ENCODE assay signal across 9 mouse cellular contexts in genomic region chr16:93626745-93627144, GRCm38 (mm10). TPM values are rescaled to one million over a fixed set of nuclear protein-coding genes. Genes with fewer than 3 reads are reported as not detected.
DNase-seq lines count a peak whose midpoint lies in the region; ATAC-seq lines count a peak whose summit lies in the region.
"Had no signal": no experiment of that assay in that cellular context is flagged by ENCODE, and none has a peak within 500 bp of the region (broad histone marks: within the 10 kb centered on the region; RNA-seq: fewer than 3 reads in every experiment).

No protein-coding gene starts in this region.

- no peaks in the 10 kb centered on the region for H3K9me3 ChIP-seq in limb, embryonic 11.5 days (ENCODE audit: control insufficient read depth, low read length)
- H3K9me3 ChIP-seq in limb, embryonic 10.5 days (replicated peaks), result no peaks in the 10 kb centered on the region
- H3K9me3 ChIP-seq: neural tube, embryonic 12.5 days had no signal

- 8% methylated on average over 1 of the region's 1 CpGs for WGBS in limb, embryonic 11.5 days
- 15% methylated on average over 1 of the region's 1 CpGs for WGBS in limb, embryonic 10.5 days

- ATAC-seq in limb, embryonic 11.5 days (ENCODE audit: insufficient number of reproducible peaks, low FRiP score, low TSS enrichment, low read depth), result no peak
- ATAC-seq in activated CD4-positive, CD25-positive, alpha-beta regulatory T cell, adult 4 months, result no peak

- no peak overlapping the region for H3K27ac ChIP-seq in limb, embryonic 11.5 days (replicated peaks; ENCODE audit: low read depth, low read length)
- H3K27ac ChIP-seq in limb, embryonic 10.5 days, result no peak overlapping the region
- H3K27ac ChIP-seq: neural tube, embryonic 12.5 days had no signal

- no peak overlapping the region for H3K4me3 ChIP-seq in limb, embryonic 11.5 days (ENCODE audit: low read depth, low read length)
- H3K4me3 ChIP-seq in limb, embryonic 10.5 days, result no peak overlapping the region
- H3K4me3 ChIP-seq: neural tube, embryonic 12.5 days had no signal

- no peaks in the 10 kb centered on the region for H3K27me3 ChIP-seq in limb, embryonic 11.5 days (ENCODE audit: control insufficient read depth, insufficient read depth, low read length)
- no peaks in the 10 kb centered on the region for H3K27me3 ChIP-seq in limb, embryonic 10.5 days (ENCODE audit: low read depth, poor library complexity, severe bottlenecking)
- H3K27me3 ChIP-seq: neural tube, embryonic 12.5 days had no signal

- no peak overlapping the region for H3K9ac ChIP-seq in limb, embryonic 11.5 days (ENCODE audit: low read length)
- H3K9ac ChIP-seq: neural tube, embryonic 12.5 days had no signal

- H3K36me3 ChIP-seq in limb, embryonic 11.5 days (ENCODE audit: control insufficient read depth, insufficient read depth, low read length), result no peaks in the 10 kb centered on the region
- H3K36me3 ChIP-seq in limb, embryonic 10.5 days, result no peaks in the 10 kb centered on the region
- H3K36me3 ChIP-seq: neural tube, embryonic 12.5 days had no signal

- no peaks in the 10 kb centered on the region for H3K4me1 ChIP-seq in limb, embryonic 11.5 days (ENCODE audit: control insufficient read depth, insufficient read depth, low read length)
- H3K4me1 ChIP-seq in limb, embryonic 10.5 days, result 0 out of 2 replicates have a peak, but pooled peaks cover 3% of the 10 kb centered on the region
- H3K4me1 ChIP-seq: neural tube, embryonic 12.5 days had no signal

- peak; percentile 32 to 59 for DNase-seq in cerebellum, postnatal 14 days
- DNase-seq in cerebellum, adult 8-10 months, result no peak
- peak; percentile 35 for DNase-seq in limb, embryonic 11.5 days (ENCODE audit: low spot score)
- DNase-seq in limb, embryonic 10.5 days (ENCODE audit: low spot score), result no peak
- DNase-seq in R1 (ENCODE audit: low read depth, low spot score), result peak; percentile 56
- DNase-seq in kidney, postnatal 4 days, result peak; percentile 72 to 76
- no peak for DNase-seq in cerebellum, adult 11 months

- no peak overlapping the region for H3K4me2 ChIP-seq in limb, embryonic 11.5 days (ENCODE audit: low read depth, severe bottlenecking)
- H3K4me2 ChIP-seq: neural tube, embryonic 12.5 days had no signal

RNA-seq across cellular contexts. Expression of gene Gm5678, which starts 1.2 kb away (rescaled TPM):
- not detected in 2 replicates for polyA plus RNA-seq in limb, embryonic 11.5 days (2014; fragmentation: Nextera tagmentation; extraction: Ambion mirVana)
- not detected in 2 replicates for polyA plus RNA-seq in limb, embryonic 10.5 days (2016; fragmentation: Nextera tagmentation; extraction: Ambion mirVana)
- under 1 TPM in 1 of 2 experiments, not detected in 1; 0.78 TPM for polyA plus RNA-seq in activated CD4-positive, CD25-positive, alpha-beta regulatory T cell, adult 4 months (2017; shearing (Covaris generic))
- polyA plus RNA-seq: neural tube, embryonic 12.5 days had no signal

RNA-seq across cellular contexts. Expression of gene Cbr1, which starts 21.1 kb away (rescaled TPM):
- 119 and 129 TPM in 2 replicates for polyA plus RNA-seq in limb, embryonic 11.5 days (2014; fragmentation: Nextera tagmentation; extraction: Ambion mirVana)
- polyA plus RNA-seq in limb, embryonic 10.5 days (2016; fragmentation: Nextera tagmentation; extraction: Ambion mirVana), result 94.3 and 102 TPM in 2 replicates
- 10 to 100 TPM; 36.4 to 44.7 TPM for polyA plus RNA-seq in activated CD4-positive, CD25-positive, alpha-beta regulatory T cell, adult 4 months (2017; shearing (Covaris generic))

RNA-seq across cellular contexts. Expression of gene Setd4, which starts 22.9 kb away (rescaled TPM):
- polyA plus RNA-seq in limb, embryonic 11.5 days (2014; fragmentation: Nextera tagmentation; extraction: Ambion mirVana), result 15.2 and 19.0 TPM in 2 replicates
- polyA plus RNA-seq in limb, embryonic 10.5 days (2016; fragmentation: Nextera tagmentation; extraction: Ambion mirVana), result 11.8 and 17.0 TPM in 2 replicates
- polyA plus RNA-seq in activated CD4-positive, CD25-positive, alpha-beta regulatory T cell, adult 4 months (2017; shearing (Covaris generic)), result 10 to 100 TPM; 28.0 to 42.8 TPM

RNA-seq across cellular contexts. Expression of gene Cbr3, which starts 56.3 kb away (rescaled TPM):
- 0.96 and 1.3 TPM in 2 replicates for polyA plus RNA-seq in limb, embryonic 11.5 days (2014; fragmentation: Nextera tagmentation; extraction: Ambion mirVana)
- polyA plus RNA-seq in limb, embryonic 10.5 days (2016; fragmentation: Nextera tagmentation; extraction: Ambion mirVana), result 0.60 and 0.93 TPM in 2 replicates
- not detected for polyA plus RNA-seq in activated CD4-positive, CD25-positive, alpha-beta regulatory T cell, adult 4 months (2017; shearing (Covaris generic))

Comparison
In these comparisons a context has a peak if more than half of its experiments do, and no peak if none do; other contexts are left out.
1. DNase-seq: peak in cerebellum, postnatal 14 days (2 of 2), limb, embryonic 11.5 days (single experiment), R1 (single experiment) and kidney, postnatal 4 days (2 of 2); none in cerebellum, adult 8-10 months (single experiment), limb, embryonic 10.5 days (single experiment) and cerebellum, adult 11 months (single experiment).